Mouse (Mus musculus): ENCODE measurements around the gene Camsap3. TPM values are rescaled to one million over a fixed set of nuclear protein-coding genes. Genes with fewer than 3 reads are reported as not detected.

The Camsap3 gene
- polyA plus RNA-seq, 1 experiment from 2014 or later = 10.0 TPM

Other genes starting within 250 kb of the Camsap3 start
- not detected in 2 replicates for gene A430078G23Rik, start 233.9 kb upstream of the Camsap3 start, polyA plus RNA-seq (2016; fragmentation: Nextera tagmentation; extraction: Ambion mirVana)
- 11.4 and 13.0 TPM in 2 replicates for gene Arhgef18, start 194.3 kb upstream of the Camsap3 start, polyA plus RNA-seq (2016; fragmentation: Nextera tagmentation; extraction: Ambion mirVana)
- gene Pex11g, start 119.6 kb upstream of the Camsap3 start, polyA plus RNA-seq (2016; fragmentation: Nextera tagmentation; extraction: Ambion mirVana) = 5.0 and 6.1 TPM in 2 replicates
- gene Tex45, start 116.4 kb upstream of the Camsap3 start, polyA plus RNA-seq (2016; fragmentation: Nextera tagmentation; extraction: Ambion mirVana) = 0.10 TPM in 1 of 2 replicates, not detected in the other
- gene Zfp358, start 94.2 kb upstream of the Camsap3 start, polyA plus RNA-seq (2016; fragmentation: Nextera tagmentation; extraction: Ambion mirVana) = 66.4 and 67.9 TPM in 2 replicates
- 62.0 and 66.2 TPM in 2 replicates for gene Mcoln1, start 86.8 kb upstream of the Camsap3 start, polyA plus RNA-seq (2016; fragmentation: Nextera tagmentation; extraction: Ambion mirVana)
- 29.0 and 29.6 TPM in 2 replicates for gene Pnpla6, start 71.9 kb upstream of the Camsap3 start, polyA plus RNA-seq (2016; fragmentation: Nextera tagmentation; extraction: Ambion mirVana)
- 1.8 TPM in 2 replicates for gene C330021F23Rik, start 19.3 kb upstream of the Camsap3 start, polyA plus RNA-seq (2016; fragmentation: Nextera tagmentation; extraction: Ambion mirVana)
- 65.1 and 66.7 TPM in 2 replicates for gene Xab2, start 34.0 kb downstream of the Camsap3 start, polyA plus RNA-seq (2016; fragmentation: Nextera tagmentation; extraction: Ambion mirVana)
- gene Pet100, start 34.3 kb downstream of the Camsap3 start, polyA plus RNA-seq (2016; fragmentation: Nextera tagmentation; extraction: Ambion mirVana) = 103 and 110 TPM in 2 replicates
- 1.5 and 2.0 TPM in 2 replicates for gene Pcp2, start 38.3 kb downstream of the Camsap3 start, polyA plus RNA-seq (2016; fragmentation: Nextera tagmentation; extraction: Ambion mirVana)
- gene Stxbp2, start 43.7 kb downstream of the Camsap3 start, polyA plus RNA-seq (2016; fragmentation: Nextera tagmentation; extraction: Ambion mirVana) = 27.4 and 28.8 TPM in 2 replicates
- gene Retn, start 68.5 kb downstream of the Camsap3 start, polyA plus RNA-seq (2016; fragmentation: Nextera tagmentation; extraction: Ambion mirVana) = 0.38 TPM in 1 of 2 replicates, not detected in the other
- gene Mcemp1, start 78.5 kb downstream of the Camsap3 start, polyA plus RNA-seq (2016; fragmentation: Nextera tagmentation; extraction: Ambion mirVana) = 0.10 and 0.20 TPM in 2 replicates
- 11.5 and 16.5 TPM in 2 replicates for gene Fcor, start 85.1 kb downstream of the Camsap3 start, polyA plus RNA-seq (2016; fragmentation: Nextera tagmentation; extraction: Ambion mirVana)
- gene Trappc5, start 89.0 kb downstream of the Camsap3 start, polyA plus RNA-seq (2016; fragmentation: Nextera tagmentation; extraction: Ambion mirVana) = 39.7 and 41.0 TPM in 2 replicates
- gene Fcer2a, start 106.9 kb downstream of the Camsap3 start, polyA plus RNA-seq (2016; fragmentation: Nextera tagmentation; extraction: Ambion mirVana) = 0.15 and 0.23 TPM in 2 replicates
- gene Clec4g, start 133.4 kb downstream of the Camsap3 start, polyA plus RNA-seq (2016; fragmentation: Nextera tagmentation; extraction: Ambion mirVana) = not detected in 2 replicates
- not detected in 2 replicates for gene Cd209a, start 161.7 kb downstream of the Camsap3 start, polyA plus RNA-seq (2016; fragmentation: Nextera tagmentation; extraction: Ambion mirVana)